Mouse (Mus musculus): Measurements from ENCODE around the gene Krtdap.
"Not testable (repeated sequence)": the region's sequence is repeated elsewhere in the genome, so short reads cannot be mapped to it uniquely, and the experiment has no call there.

Gene Krtdap

DNA sequence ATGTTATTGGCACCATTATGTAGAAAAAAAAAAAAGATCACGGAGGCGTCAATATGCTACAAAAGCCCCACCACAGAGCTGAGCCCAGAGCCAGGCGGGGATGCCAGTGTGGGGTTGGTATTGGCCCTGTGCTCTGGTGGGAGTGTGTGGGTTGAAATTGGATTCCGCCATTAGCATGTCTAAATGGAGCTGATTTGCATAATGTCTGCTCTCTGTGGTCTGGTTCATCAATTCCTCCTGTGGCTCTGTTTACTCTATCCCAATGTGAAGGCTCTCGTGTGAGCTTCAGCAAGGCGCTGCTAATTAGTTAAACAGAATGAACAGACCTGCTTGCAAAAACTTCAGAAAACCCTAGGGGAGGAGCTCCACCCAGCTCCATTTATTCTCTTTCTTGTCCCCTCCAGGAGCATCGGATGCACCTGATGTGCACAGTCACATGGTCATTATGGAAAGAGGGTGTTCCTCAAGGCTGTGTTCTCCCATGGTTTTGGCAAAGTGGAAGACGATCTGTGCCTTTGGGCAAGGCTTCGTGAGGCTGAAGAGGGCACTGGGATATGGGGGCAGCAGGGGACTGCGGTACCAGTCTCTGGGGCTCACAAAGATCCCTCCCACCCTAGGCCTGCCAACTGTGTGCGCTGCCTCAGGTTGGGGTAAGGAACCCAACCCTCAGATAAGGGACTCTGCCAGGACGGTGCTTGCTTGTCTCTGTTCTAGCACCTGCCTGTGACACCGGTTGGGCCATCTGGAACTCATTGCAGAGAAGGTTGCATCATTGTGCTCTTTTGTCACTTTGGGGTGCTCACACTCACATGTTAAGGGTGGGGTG lies 1.8 kb upstream of the Krtdap start:
- DNase-seq (ENCODE audit: low spot score in 2 of 2): no peak

DNA sequence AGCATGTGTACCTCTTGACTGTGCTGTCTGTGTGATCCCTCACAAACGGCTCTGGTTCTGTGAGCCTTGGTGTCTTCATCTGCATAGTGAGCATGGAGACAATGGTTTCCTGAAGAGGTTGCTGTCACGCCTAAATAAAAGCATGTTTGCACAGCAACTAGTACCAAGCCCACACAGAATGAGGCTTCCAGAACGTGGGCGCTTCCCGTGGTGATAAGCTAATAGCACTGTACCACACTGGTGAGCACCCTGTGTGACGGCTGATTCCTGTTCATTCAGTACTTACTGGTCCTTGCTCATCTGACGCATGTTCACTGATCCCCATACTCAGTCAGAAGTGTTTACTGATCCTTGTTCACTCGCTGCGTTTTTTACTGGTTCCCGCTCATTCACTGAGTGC lies 2.4 kb downstream of the Krtdap start:
- no peak for DNase-seq (ENCODE audit: low spot score in 2 of 2)

DNA sequence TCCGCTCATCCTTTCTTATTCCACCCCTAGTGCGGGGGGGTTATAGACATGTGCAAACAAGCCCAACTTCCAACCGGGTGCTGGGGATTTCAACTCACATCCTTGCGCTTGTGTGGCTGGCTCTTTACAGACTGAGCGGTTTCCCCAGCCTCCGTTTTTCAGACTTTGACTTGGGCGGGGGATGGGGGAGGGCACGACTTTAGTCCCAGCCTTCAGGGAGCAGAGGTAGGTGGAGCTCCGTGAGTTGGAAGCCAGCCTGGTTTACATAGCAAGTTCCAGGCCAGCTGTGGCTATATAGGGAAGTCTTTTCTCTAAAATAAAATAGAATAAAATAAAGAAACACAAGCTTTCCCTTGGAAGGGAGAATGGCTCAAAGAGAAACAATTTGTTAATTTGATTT lies 4.2 kb downstream of the Krtdap start:
- no peak for DNase-seq (ENCODE audit: low spot score in 2 of 2)

DNA sequence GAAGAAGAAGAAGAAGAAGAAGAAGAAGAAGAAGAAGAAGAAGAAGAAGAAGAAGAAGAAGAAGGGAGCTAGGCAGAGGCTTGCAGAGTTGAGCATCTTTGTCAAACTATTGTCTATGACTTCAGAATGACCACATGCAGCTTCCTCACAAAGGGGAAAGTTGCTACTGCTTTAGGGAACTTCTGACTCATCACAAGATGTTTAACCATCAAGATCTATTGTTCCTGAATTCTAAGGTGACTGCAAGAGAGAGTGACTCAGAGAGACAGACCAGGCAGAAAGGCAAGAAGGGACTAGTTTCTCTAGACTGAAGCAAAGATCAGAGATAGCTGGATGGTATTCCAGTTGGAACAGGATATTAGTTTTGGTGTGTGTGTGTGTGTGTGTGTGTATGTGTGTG lies 7.2 kb downstream of the Krtdap start:
- DNase-seq (ENCODE audit: low spot score in 2 of 2): no peak

DNA sequence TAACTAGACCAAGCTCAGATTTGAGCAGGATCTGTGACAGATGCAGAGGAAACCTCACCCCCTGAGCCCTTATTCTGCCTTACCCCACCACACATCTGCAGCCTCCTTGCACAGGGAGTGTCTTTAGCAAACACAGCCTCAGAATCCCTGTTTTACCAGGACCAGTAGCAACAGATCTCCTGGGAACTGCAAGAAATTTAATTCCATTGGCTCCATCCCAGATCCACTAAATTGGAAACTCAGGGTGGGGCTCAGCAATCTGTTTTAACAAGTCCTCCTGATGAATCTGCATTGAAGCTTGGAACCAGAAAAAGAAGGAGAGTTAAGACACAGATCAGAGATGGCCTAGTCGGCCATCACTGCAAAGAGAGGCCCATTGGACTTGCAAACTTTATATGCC lies 9.1 kb downstream of the Krtdap start:
- DNase-seq (ENCODE audit: low spot score in 2 of 2): no peak

DNA sequence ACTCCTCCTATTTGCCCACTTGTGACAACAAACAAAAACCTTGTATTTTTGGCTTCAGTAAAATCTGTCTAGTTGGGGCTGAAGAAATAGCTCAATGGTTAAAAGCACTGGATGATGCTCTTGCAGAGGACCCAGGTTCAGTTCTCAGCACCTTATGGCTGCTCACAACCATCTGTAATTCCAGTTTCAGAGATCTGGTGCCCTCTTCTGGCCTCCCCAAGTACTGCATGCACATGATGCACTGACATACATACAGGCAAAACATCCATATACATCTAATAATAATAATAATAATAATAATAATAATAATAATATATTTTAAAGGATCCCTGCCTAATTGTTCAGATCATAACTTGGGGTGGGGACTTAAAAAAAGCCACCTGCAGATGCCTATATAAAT lies 13.0 kb downstream of the Krtdap start:
- no peak for DNase-seq (ENCODE audit: low spot score in 2 of 2)

DNA sequence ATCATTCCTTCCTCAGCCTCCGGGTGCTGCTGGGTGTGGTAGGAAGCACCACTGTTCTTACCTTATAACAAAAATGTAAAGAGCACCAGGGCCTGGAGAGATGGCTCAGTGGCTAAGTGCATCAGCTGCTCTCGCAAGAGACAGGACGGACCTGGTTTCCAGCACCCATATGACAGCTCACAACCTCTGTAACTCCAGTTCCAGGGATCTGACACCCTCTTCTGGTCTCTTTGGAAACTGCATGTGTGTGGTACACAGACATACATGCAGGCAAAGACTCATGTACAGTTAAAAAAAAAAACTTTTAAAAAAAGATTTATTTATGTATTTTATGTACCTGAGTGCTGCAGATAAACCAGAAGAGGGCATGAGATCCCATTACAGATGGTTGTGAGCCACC lies 15.6 kb downstream of the Krtdap start:
- no peak for DNase-seq (ENCODE audit: low spot score in 2 of 2)

DNA sequence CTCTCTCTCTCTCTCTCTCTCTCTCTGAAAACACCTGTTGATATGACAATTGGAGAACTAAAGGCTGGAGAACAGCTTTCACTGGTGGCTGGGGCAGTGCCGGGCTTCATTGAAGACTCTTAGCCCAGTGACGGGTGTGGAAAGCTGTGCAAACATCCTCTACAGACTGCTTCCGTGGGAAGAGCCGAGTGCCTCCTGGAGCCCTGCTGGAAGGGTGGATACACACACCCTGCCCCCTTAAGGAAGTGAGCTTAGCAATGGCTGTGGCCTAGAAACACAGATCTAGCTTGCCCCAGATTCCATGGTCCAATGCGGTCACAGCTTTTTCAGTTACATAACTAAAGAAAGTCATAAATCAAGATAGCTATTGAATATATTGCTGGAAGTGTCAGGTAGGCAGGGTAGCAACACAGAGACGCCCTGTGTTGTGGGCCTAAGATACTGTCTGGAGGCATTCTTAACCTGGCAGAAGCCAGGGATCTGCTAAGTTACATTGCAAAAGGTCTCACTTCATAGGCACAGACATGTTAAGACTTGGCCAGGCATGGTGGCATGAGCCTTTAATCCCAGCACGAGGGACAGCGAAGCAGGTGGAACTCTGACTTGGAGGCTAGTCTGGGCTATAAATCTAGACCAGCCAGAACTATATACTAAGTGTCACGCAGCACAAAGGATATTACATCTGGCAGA lies 16.5 kb downstream of the Krtdap start:
- no peak for DNase-seq (ENCODE audit: low spot score in 2 of 2)

DNA sequence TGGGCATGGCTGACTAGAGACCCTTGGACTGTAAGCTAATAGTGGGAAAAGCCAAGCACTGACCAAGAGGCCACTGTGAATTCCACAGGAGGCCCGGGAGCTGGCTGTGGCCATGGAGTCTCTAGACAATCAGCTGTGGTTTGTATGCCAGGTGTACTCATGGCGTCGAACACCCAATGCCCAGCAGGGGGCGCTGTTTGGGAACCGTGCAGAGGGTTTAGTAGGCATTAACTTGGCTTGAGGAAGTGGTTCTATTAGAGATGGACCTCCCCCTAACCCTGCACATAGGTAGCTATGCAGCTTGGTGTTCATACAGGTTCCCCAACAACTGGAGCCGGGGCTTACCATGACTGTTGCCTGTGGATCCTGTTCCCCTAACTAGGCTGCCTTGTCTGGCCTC lies 18.2 kb downstream of the Krtdap start:
- peak; percentile 45 to 75 for DNase-seq (ENCODE audit: low spot score in 2 of 2)

DNA sequence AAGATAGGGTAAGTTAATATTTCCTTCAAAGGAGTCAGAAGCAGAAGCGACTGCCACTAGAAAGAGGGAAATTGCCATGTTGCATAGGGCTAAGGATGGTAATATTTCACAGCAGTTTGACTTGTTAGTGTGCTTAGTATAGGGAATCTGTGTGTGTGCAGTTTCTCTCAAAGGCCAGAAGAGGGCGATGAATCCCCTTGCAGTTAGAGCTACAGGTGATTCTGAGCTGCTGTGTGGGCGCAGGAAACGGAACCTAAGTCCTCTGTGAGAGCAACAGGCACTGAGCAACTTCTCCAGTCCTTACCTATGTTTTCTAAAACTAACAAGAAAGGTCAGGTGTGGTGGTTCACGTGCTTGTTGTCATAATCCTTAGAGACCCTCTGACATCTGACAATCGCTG lies 22.6 kb downstream of the Krtdap start:
- DNase-seq (ENCODE audit: low spot score in 2 of 2): no peak

DNA sequence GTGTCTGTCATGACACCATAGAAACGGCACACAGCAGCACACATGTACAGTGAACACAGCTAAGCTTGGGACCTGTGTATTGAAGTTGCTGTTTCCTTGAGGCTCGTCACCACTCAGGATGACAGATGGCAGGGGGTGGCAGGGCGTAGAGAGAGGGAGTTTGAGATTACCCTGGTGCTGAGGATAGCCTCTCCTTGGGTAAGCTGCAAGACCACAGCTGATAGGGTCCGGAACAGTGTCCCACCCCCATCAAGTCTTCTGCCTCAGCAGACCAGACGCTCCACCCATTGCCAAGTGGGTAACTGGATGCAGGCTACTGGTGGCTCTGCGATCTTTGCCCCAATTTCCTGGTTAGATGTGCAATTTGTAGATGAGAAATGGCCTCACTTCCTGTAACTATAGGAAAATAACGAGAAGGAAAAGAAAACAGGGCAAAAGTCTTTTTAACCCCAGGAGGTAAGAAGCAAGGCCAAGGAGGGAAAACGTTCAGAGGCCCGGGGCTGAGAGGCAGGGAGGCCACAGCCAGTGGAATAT lies 24.1 kb downstream of the Krtdap start:
- no peak for DNase-seq (ENCODE audit: low spot score in 2 of 2)

DNA sequence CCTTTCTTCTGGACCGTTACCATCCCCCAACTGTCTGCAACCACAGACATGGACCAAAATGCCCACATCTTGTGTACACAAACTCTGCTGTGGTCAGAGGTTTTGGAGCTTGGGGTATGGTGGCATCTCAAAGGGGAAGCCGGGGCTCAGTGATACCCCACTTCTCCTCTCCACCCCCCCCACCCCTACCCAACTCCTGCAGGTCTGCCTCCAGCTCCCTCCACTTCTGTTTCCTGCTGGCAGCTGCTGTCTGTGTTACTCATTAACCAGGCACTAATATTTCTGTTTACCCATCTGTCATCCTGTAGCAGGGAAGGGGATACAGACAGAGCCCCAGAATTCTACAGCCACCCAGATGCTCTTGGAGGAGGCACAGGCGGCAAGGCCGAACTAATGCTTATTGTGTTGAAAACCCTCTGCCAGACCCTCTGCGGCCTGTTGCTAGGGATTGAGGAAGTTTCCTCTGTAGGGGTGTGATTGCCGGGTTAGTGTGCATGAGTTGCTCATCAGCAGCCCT lies 24.7 kb downstream of the Krtdap start:
- DNase-seq (ENCODE audit: low spot score in 2 of 2): no peak

DNA sequence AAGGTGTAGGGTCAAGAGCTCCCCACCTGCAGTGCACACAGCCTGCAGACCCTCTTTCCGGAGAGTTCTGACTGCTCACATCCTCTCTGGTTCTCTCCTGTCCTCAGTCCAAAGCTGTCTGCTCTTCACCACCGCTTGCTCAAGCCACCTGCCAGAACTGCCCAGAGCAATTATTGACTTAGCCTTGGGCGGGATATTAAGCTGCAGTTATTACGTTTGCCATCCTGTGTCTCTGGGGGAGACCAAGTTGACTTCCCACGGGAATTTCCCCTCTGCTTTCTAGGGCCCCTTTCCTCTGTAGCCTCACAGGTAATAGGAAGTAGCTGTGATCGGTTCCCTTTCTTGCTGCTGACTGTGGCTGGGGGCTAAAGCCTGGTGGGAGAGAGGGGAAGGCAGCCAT lies 32.4 kb downstream of the Krtdap start:
- no peak for DNase-seq (ENCODE audit: low spot score in 2 of 2)

DNA sequence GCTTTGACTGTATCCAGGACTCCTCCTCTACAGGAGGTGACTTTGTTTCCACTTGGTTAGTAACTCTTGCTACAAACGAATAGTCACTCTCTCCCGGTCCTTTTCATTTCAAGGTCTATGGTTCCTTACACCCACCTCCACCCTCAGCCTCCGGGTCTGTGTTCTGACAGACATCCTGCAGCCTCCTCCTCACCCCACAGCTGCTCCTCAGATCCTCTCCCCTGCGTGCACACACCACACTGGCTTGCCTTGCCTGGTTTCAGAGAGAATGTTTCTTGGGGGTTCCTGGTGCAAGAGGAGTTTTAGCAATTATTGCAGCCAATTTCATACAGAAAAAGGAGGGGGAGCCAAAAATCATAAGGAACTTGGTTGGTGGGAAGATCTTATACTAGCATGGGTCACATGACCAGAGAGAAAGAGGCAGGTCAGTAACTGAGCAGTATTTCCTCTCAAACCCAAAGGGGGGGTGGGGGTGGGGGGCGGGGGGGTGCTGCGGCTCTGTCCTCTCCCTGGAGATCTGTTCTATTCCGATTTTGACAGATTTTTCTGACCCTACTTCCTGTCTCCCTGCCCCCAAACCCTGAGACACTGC lies 33.3 kb downstream of the Krtdap start:
- no peak for DNase-seq (ENCODE audit: low spot score in 2 of 2)

DNA sequence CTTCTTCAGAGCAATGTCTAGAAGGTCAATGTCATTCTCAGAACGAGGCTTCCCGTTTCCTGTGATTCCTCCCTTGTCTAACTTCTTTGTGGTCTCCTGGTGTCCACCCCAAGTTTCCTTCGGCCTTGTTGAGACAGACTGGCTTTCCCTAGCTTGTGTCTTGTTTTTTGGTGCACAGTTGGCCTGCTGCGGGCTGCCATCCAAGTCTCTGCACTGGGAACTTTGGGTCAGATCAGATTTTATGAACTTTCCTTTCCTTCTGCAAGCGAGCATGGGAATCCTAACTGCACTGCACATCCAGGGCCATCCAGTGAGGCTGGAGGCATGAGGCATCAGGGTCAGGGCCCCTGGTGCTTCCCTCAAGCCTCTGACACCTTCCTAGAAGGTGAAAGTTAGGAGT lies 33.8 kb downstream of the Krtdap start:
- DNase-seq (ENCODE audit: low spot score in 2 of 2): no peak

DNA sequence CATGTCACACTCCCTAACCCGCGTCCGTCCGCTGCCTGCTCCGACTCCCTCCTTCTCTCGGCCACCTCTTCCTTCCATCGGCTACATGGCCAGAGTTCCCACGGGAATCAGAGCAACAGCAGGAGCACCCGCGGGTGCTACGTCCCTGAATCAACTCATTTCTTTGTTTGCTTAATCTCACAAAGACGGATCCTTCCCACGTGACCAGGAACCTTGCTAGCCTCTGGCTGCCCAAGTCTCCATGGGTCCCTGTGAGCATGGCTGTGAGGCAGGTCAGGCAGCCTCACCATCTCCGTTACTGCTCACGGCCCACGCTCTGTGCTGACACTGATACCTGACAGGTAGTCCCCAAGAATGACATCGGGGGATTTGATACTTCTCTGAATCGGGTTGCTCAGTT lies 36.0 kb downstream of the Krtdap start, which contains the start of gene Ffar2:
Gene Ffar2, minus strand, starts transcription at position 101 of the 400 bp plus-strand sequence.
- DNase-seq (ENCODE audit: low spot score in 2 of 2): no peak

DNA sequence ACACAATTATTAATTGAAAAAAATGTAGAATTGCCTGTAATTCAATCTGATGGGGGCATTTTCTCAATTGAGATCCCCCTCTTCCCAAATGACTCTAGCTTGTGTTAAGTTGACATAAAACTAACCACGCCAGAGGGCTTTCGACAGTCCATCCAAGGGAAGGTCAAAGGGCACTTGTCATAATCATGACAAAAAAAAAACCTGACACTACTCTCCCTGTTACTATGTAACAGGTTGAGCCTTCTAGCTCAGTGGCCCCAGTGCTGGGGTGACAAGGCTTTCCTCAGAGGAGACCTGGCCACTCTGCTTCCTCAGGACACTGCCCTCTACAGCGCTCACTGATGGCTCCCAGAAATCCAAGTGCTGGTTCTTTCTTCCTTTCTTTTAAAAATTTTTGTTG lies 36.6 kb downstream of the Krtdap start:
- no peak for DNase-seq (ENCODE audit: low spot score in 2 of 2)

DNA sequence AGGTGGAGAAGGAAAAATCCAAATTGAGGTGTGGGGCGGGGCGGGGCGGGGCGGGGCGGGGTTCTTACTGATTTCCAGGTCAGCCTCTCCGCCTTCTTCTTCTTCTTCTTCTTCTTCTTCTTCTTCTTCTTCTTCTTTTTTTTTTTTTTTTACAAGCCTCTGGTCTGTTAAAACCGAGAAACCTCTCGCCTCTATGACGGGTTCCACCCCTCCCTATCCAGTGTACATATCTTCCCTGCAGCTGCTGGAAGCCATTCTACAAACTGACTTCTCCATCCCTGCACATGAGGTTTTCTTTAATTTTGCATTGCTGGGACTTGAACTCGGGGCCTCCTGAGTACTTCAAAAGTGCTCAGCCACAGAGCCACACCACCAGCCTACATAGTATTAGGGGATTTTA lies 39.0 kb downstream of the Krtdap start:
- no peak for DNase-seq (ENCODE audit: low spot score in 2 of 2)

DNA sequence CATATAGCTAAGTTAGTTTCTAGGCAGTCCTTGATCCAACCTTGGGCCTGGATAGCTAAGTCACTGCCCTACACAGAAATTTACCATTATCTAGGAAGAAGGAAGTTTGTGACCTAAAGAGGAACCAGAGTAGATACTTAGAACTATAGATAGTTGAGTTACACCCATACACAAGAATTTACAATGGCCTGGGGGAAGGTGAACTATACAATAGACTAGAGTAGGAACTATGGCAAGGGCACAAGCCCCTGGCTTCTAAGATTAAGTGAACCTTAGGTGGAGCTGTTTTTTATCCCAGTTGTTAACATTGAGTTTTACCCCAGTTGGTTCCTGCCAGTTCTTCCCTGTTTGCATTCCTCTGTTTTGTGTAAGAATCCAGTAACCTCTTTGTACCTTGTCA lies 41.2 kb downstream of the Krtdap start:
- DNase-seq (ENCODE audit: low spot score in 2 of 2): not testable (repeated sequence)

DNA sequence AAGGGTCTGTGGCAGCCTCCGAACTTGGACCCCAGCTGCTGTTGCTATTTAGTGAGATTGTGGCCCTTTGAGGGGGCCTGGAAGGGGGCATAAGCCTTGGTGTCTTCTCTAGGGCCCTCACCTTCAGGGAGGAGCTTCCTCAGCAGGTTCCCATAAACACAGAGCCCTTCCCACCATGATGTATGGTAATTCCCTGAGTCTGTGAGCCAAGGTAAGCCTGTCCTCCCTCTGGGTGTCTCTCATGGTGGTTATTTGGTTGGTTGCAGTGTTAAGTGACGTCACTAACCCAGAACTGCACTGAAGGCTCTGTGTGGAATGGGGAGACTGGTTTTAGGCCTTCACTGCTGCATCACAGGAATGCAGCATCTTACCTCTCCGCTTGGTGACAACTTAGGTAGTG lies 41.7 kb downstream of the Krtdap start:
- DNase-seq (ENCODE audit: low spot score in 2 of 2): no peak

DNA sequence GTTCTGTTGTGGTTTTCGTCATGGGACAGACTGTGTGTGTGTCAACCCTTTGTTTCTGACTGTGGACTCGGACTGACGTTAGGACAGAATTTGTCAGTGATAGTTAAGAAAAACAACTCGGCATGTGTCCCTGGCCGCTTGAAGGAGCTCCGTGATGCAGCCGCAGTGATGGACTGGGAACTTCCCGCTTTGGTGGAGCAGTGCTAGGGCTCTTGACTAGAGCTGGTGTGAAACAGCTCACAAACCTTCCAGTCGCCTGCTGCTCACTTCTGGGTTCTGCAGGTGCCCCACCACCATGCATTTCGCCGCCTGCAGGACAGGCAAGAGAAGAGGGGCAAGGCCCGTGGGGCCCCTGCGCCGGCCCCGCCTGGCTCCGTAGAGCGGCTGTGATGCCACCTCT lies 44.6 kb downstream of the Krtdap start:
- no peak for DNase-seq (ENCODE audit: low spot score in 2 of 2)

DNA sequence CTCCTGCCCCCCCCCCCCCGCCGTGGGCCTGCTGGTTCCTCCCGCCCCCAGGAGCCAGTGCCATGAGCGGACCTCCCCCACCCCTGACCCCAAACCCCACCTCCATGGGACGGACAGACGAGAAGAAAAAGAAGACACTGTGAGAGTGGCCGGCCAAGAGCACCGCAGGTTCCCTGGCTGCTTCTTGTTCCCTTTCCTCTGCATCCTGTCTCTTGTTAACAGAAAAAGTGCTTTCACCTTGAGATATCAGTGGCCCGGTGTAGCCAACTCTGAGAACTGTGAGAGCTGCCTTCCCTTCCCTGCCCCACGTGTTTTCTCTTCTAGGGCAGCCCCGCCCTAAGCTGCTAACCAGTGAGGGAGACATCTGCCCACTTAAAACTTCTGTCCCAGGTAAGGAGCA lies 45.0 kb downstream of the Krtdap start:
- not testable (repeated sequence) for DNase-seq (ENCODE audit: low spot score in 2 of 2)

DNA sequence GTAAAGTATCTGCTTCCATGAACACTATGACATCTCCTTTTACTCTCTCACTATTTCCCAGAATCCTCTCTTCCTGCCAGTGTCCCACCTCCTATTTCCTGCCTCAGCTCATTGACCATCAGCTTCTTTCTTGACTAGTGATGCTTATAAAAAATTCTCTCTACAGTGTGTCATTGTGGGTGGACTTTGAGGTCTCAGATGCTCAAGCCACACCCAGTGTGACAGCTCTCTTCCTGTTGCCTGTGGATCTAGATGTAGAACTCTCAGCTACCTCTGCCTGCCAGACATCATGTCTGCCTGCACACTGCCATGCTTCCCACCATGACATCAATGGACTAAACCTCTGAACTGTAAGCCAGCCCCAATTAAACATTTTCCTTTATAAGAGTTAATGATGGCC lies 49.6 kb downstream of the Krtdap start:
- no peak for DNase-seq (ENCODE audit: low spot score in 2 of 2)

Data from spleen, postnatal 14 days (tissue).